Mouse (Mus musculus): ENCODE measurements at regions not wholly inside any gene's neighbourhood (a gene's known extent, or its start where the extent isn't known, plus 50 kb on each side); places are given as distances from the start of the nearest gene placed in this dataset.

- ATAC-seq = no peak
Measured at GRCm38 (mm10) chr7:83482671-83483304, 101.9 kb upstream of the Tmc3 start.

- no peak for ATAC-seq
Measured at GRCm38 (mm10) chr7:83486156-83486750, 98.5 kb upstream of the Tmc3 start.

GRCm38 (mm10) chr7:83489790-83490189, 94.9 kb upstream of the Tmc3 start:
- ATAC-seq = no peak

GRCm38 (mm10) chr7:83504996-83505645, 79.6 kb upstream of the Tmc3 start:
- ATAC-seq = no peak

GRCm38 (mm10) chr7:83516295-83516694, 68.4 kb upstream of the Tmc3 start:
- ATAC-seq = no peak

GRCm38 (mm10) chr7:83521511-83521910, 63.2 kb upstream of the Tmc3 start:
- ATAC-seq = no peak

All from inflammation-experienced regulatory T-cells, adult 6 months (primary cell).